In genomic region chr5:35361570-35362284, GRCm38 (mm10) we compare ENCODE assay signal across 8 mouse cellular contexts. TPM values are rescaled to one million over a fixed set of nuclear protein-coding genes. Genes with fewer than 3 reads are reported as not detected.
A peak's percentile ranks its signal among the peaks of the same experiment; 100 is the strongest.
DNase-seq lines count a peak whose midpoint lies in the region; ATAC-seq lines count a peak whose summit lies in the region.

No protein-coding gene starts in this region.

- peak; percentile 92 to 93 for DNase-seq in adrenal gland, adult 18-20 months (ENCODE audit: low spot score in 2 of 2)
- peak; percentile 96 for DNase-seq in embryo, embryonic 10 days (ENCODE audit: low spot score)
- peak; percentile 90 for DNase-seq in gastrocnemius, postnatal 14 days
- DNase-seq in left cerebral cortex, postnatal 10 days (ENCODE audit: extremely low spot score in 1 of 2, low spot score in 2 of 2) = peak; percentile 89 to 92
- DNase-seq in midbrain, embryonic 11.5 days (ENCODE audit: low spot score, missing footprints) = peak; percentile 99
- peak; percentile 99 for DNase-seq in right cerebral cortex, postnatal 4 days
- DNase-seq in urinary bladder, postnatal 4 days (ENCODE audit: low spot score in 2 of 2) = peak; percentile 80 to 92

- 50% methylated on average over 8 of the region's 8 CpGs for WGBS in intestine, embryonic 15.5 days
- WGBS in midbrain, embryonic 11.5 days = 51% methylated on average over 8 of the region's 8 CpGs

- intact Hi-C loops in gastrocnemius, postnatal 14 days (cut with DNase I; ENCODE audit: low total_unique reads) = loop anchor here (2.0 kb wide), 1 partner anchor 149 kb away; no protein-coding TSS in a partner anchor
- intact Hi-C loops in left cerebral cortex, postnatal 10 days (cut with DNase I) = loop anchor here (5.0 kb wide), 1 partner anchor 151 kb away; no protein-coding TSS in a partner anchor

- H3K36me3 ChIP-seq in intestine, embryonic 15.5 days = no peaks in the 10 kb centered on the region
- no peaks in the 10 kb centered on the region for H3K36me3 ChIP-seq in midbrain, embryonic 11.5 days (ENCODE audit: control insufficient read depth, insufficient read depth, low read length)

- H3K4me2 ChIP-seq in intestine, embryonic 15.5 days (replicated peaks) = no peak overlapping the region
- no peak overlapping the region for H3K4me2 ChIP-seq in midbrain, embryonic 11.5 days

- no peak overlapping the region for H3K4me3 ChIP-seq in intestine, embryonic 15.5 days (replicated peaks)
- H3K4me3 ChIP-seq in midbrain, embryonic 11.5 days (ENCODE audit: low read depth, low read length) = no peak overlapping the region

- no peak overlapping the region for H3K9ac ChIP-seq in intestine, embryonic 15.5 days
- H3K9ac ChIP-seq in midbrain, embryonic 11.5 days (ENCODE audit: low read length) = no peak overlapping the region

- H3K4me1 ChIP-seq in intestine, embryonic 15.5 days (replicated peaks) = no peaks in the 10 kb centered on the region
- no peaks in the 10 kb centered on the region for H3K4me1 ChIP-seq in midbrain, embryonic 11.5 days (ENCODE audit: control insufficient read depth, insufficient read depth, low read length)

- peaks cover 13% of the 10 kb centered on the region for H3K27me3 ChIP-seq in intestine, embryonic 15.5 days (replicated peaks)
- no peaks in the 10 kb centered on the region for H3K27me3 ChIP-seq in midbrain, embryonic 11.5 days (ENCODE audit: control insufficient read depth, insufficient read depth, low read length)

- H3K9me3 ChIP-seq in intestine, embryonic 15.5 days = no peaks in the 10 kb centered on the region
- H3K9me3 ChIP-seq in midbrain, embryonic 11.5 days (ENCODE audit: control insufficient read depth, low read length) = no peaks in the 10 kb centered on the region

- H3K27ac ChIP-seq in intestine, embryonic 15.5 days = no peak overlapping the region
- no peak overlapping the region for H3K27ac ChIP-seq in midbrain, embryonic 11.5 days (ENCODE audit: low read depth, low read length)

- ATAC-seq in intestine, embryonic 15.5 days = peak; percentile 75
- peak; percentile 69 for ATAC-seq in midbrain, embryonic 11.5 days (ENCODE audit: low FRiP score)

RNA-seq across cellular contexts. Expression of gene Hmx1, which starts 27.2 kb away (rescaled TPM):
- not detected for total RNA-seq in adrenal gland, adult 18-20 months (2021)
- total RNA-seq in gastrocnemius, postnatal 14 days (2021) = not detected
- 0.09 and 0.18 TPM in 2 replicates for polyA plus RNA-seq in intestine, embryonic 15.5 days (2015; fragmentation: Nextera tagmentation; extraction: Ambion mirVana)
- total RNA-seq in left cerebral cortex, postnatal 10 days (2021) = not detected
- polyA plus RNA-seq in midbrain, embryonic 11.5 days (2014; fragmentation: Nextera tagmentation; extraction: Ambion mirVana) = 0.10 TPM in 1 of 2 replicates, not detected in the other
